Mouse (Mus musculus): Measurements from ENCODE around the gene Chrd.

- TF ChIP-seq POLR2A (IDR thresholded peaks at IDR 0.05; ENCODE audit: low read depth, low read length) (no peak), CTCF (conservative IDR thresholded peaks at IDR 0.05; ENCODE audit: insufficient read depth, insufficient read length, low read depth, low read length) (no peak)
Measured at GRCm38 (mm10) chr16:20701729-20702521, 31.0 kb upstream of the Chrd start.

All from kidney, adult 2 months (tissue).